Mouse (Mus musculus) right cerebral cortex, postnatal 14 days (tissue): Measurements from ENCODE around the gene Ankrd39.
"Not testable (repeated sequence)": the region's sequence is repeated elsewhere in the genome, so short reads cannot be mapped to it uniquely, and the experiment has no call there.

Experiments
- DNase-seq: peaks from one replicate; pipeline ENCODE4 v3.0.0; 2022

Ankrd39 gene

DNA sequence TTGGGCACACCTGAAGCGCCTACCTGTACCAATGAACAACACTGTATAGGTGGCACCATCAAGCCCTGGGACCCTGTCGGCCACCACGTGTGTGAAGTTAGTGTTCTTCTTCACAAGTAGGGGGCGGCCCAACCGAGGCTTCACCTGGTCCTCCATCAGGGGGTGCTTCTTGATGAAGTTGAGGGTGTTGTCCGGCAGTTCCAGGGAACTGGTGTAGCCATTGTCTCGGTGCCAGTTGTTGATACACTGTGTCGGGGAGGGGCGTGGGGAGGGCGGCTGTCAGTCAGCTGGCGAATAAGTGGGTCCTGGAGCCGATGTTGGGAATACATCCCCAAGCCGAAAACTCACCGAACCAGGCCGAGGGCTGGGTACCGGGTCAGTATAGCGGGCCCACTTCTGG lies 4.7 kb upstream of the Ankrd39 start:
- no peak for DNase-seq

DNA sequence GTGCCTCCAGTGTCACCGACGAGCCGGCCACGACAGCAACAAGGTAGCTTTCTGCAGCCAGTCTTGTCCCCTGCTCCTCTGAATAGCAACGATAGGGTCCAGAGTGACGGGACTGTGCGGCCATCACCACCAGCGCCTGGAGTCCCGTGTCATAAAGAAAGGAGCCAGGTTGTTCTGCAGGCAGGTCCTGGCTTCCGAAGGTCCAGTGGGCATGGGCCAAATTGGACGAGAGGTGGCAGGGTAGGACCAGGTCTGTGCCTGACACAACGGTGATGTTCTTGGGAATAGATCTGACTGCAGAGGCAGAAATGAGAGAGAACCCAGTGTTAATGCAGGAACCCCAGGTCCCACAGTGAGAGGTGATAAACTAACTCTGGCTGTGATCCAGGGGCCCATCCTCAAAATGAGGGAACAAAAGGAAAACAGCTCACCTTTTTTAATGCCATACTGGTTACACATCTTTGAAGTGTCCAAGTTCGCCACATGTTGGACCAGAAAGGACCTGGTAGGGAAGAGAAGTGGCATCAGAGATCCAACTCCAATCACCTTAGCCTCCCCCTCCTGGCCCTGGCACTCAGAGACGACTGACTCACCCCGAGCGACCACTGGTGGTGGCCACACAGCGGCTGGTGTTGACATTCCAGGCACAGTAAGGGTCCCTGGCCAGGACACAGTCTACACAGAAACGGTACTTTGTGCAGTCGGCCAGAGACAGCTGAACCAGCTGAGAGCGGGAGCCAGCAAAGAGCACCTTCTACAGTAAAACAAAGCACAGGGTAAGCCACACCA lies 3.0 kb upstream of the Ankrd39 start:
- DNase-seq: no peak

GRCm38 (mm10) chr1:36549491-36549890 lies 2.2 kb upstream of the Ankrd39 start:
- DNase-seq: no peak

DNA sequence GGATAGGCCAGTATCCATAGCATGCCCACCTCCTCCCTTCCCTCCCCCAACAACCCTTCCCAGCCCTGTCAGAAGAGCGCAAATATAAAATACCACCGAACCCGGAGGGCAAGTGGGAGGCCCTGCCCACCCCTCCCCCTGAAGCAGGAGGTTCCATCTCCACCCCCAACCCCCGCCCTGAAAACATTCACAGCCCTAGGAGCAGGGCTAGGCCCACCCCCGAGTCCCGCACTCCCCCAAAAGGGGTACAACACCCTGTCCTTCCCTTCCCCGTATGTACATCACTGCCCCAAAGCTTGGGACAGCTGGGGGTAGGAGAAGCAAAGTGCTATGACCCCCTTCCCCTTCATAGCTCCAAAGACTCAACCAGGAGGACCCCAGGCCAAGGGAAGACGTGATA lies 1.5 kb upstream of the Ankrd39 start:
- DNase-seq: no peak

DNA sequence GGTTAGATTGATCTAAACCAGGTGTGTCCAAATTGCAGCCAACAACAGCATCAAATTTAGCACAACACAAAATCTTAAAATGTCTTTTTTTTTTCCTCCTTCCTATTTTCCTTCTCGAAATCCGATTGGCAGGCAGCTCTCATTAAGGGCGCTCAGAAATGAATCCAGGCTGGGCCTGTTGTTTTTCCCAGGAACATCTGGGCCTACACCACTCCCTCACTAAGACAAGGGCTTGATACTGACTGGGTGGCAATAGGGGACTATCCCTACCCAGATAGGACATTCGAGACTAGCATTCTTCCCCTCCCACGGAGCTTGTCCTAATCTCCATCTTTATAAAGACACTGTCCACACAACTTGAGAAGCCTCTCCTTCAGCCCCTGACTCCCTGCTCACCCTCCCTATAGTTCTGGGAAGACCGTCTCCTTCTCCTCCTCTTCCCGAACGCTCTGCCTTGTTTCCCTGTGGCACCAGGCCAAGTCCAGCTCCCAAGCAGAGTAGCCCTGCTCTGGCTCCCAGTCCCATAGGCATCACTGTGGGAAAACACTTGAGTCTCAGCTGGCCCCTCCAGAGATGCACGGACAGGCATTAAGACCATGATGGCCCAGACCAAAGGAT lies 845 bp upstream of the Ankrd39 start:
- peak; percentile 56 for DNase-seq

DNA sequence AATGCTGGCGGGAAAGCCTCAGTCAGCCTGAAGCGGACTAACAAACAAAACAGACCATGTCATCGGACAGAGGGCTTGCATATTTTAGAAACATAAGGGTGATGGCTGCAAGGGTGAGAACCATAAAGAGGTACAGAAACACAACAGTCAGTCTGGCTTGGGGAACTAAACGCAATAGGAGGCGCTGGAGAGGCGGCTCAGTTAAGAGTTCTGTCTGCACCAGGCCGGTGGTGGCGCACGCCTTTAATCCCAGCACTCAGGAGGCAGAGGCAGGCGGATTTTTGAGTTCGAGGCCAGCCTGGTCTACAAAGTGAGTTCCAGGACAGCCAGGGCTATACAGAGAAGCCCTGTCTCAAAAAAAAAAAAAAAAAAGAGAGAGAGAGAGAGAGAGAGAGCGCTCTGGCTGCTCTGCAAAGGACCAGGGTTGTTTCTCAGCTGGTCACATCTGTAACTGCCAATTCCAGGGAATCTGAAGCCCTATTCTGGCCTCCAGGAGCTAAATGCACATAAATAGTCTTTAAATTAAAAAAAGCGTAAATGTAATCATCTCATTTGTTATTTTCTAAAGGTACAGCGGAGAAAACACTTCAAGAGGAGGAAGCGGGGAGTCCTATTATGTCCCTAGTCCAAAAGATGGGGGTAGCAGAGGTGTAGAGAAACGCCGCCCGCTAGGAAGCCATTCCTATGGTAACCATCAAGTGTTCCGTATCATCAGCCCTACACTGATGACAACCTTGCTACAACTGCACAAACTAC lies 1.2 kb downstream of the Ankrd39 start:
- DNase-seq: no peak

DNA sequence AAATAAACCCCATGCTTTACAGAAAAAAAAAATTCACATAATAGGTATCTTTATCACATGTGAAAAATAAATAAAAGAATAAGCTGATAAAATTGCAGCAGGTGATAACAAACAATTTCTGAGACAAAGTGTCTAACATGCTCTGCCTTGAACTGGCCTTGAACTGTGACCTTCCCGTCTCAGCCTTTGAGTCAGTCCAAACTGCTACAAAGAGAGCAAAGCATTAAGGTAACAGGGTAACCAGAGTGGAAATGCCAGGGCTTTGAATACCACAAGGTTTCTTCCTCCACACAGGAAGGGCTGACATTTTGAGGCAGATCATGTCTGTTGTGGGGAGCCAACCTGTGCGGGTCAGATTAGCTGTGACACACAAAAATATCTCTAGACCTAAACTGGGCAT lies 1.9 kb downstream of the Ankrd39 start:
- DNase-seq: no peak

- DNase-seq: no peak
These were observed 4.3 kb downstream of the Ankrd39 start for GRCm38 (mm10) chr1:36542925-36543324.

DNA sequence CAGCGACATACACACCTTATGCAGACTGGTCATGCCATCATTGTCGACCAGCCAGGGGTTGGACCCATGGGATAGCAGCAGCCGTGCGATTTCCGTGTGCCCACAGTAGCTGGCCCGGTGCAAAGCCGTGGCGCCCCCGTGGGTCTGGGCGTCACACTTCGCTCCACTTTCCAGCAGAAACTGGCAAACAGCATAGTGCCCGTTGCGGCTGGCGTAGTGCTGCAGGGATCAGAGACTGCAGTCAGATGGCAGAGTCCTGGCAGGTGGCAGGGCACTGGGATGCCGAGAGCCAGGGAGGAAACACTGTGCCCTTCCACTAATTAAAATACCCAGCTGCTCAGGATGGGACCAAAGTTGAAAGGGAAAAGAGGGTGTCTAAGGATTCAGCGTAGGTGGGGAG lies 5.4 kb downstream of the Ankrd39 start:
- no peak for DNase-seq

DNA sequence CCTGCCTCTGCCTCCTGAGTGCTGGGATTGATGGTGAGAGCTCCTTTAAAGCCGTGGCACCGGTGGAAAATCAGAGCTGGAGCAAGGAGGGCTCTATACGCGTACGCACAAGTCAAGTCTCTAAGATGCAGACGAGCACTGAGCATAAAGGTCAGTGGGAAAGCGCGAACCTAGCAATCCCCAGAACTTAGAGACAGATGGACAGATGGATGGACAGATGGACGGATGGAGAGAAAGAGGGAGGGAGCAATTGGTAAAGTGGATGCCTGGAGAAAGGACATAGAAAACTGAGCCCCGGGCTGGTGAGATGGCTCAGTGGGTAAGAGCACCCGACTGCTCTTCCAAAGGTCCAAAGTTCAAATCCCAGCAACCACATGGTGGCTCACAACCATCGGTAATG lies 6.4 kb downstream of the Ankrd39 start:
- DNase-seq: no peak

- no peak for DNase-seq
These were observed 7.1 kb downstream of the Ankrd39 start for GRCm38 (mm10) chr1:36540132-36540531.

DNA sequence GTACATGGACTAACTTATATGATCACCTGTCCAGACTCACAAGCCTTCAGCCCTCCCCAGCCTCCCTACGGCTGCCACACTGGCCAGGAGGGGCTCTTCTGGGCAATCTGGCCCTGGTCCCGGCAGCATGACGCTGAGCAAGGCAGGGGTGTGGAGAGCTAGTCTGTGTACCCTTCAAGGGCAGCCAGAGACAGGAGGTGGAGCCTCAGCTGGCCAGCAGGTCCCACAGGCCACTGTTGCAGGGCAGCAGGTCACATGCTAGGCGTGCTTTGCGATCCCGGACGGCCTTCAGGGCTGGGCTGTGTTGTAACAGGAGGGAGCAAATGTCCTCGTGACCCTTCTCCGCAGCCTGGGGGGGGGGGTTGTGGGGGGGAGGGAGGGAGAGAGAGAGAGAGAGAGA lies 8.1 kb downstream of the Ankrd39 start, which contains the start of gene Gm42417:
Gene Gm42417 (minus strand): TSS at position 244 of the 400 bp plus-strand sequence.
- DNase-seq: no peak

DNA sequence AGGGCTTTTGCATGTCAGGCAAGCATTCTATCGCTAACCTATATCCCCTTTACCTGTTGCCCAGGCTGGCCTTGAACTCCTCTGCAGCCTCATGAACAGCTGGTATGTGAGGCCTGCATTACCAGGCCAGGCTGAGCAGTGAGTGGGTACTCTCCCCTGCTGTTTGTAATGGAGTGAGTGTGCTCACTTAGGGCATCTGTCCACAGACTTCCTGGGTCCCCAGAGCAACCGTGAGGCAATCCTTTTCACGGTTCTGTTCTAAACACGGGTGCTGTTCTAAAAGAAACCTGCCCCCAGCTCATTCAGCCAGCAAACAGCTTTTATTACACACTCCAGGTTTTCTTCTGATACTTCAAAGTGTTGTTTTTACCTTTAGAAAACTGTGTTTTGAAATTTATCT lies 8.5 kb downstream of the Ankrd39 start:
- DNase-seq: no peak

GRCm38 (mm10) chr1:36536783-36537182 lies 10.5 kb downstream of the Ankrd39 start, which contains the start of gene Ankrd23:
TSS of gene Ankrd23 (minus strand) at chr1:36536883.
- not testable (repeated sequence) for DNase-seq

DNA sequence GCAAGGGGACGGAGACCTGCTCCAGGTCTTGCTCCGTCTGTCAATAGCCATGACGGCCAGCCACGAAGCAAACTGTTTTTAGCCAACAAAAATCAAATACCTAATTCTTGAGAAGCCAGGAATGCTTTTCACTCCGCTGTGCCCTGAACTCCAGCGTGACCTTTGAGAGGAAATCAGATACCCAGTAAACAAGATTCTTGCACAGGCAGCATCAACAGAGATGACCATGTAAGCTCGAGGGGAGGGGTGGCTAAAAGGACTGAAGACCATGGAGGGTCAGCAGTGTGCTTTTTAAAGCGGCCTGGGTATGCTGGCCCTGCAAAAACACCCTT lies 10.9 kb downstream of the Ankrd39 start:
- no peak for DNase-seq

- DNase-seq: no peak
These were observed 11.5 kb downstream of the Ankrd39 start for GRCm38 (mm10) chr1:36535477-36536396.

- DNase-seq: no peak
These were observed 12.6 kb downstream of the Ankrd39 start for GRCm38 (mm10) chr1:36534595-36535058.

GRCm38 (mm10) chr1:36533546-36533945 lies 13.7 kb downstream of the Ankrd39 start:
- no peak for DNase-seq

DNA sequence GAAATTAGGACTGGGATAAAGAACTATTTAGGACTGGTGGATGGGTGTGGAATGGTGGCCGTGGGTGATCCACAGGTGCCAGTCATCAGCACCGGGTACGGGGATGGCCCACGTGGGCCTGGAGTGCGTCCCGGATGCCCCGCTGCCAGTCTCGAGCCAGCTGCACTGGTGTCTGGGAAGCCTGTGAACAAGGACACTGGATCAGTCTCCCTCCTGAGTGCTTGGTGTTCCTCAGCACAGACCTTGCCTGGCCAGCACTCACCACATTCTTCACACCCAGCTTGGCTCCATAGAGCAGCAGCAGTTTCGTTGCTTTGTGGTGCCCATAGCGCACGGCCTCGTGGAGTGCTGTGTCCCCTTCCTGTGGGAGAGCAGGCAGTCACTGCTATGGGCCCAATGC lies 15.8 kb downstream of the Ankrd39 start:
- no peak for DNase-seq

- no peak for DNase-seq
These were observed 16.3 kb downstream of the Ankrd39 start for GRCm38 (mm10) chr1:36530962-36531361.

DNA sequence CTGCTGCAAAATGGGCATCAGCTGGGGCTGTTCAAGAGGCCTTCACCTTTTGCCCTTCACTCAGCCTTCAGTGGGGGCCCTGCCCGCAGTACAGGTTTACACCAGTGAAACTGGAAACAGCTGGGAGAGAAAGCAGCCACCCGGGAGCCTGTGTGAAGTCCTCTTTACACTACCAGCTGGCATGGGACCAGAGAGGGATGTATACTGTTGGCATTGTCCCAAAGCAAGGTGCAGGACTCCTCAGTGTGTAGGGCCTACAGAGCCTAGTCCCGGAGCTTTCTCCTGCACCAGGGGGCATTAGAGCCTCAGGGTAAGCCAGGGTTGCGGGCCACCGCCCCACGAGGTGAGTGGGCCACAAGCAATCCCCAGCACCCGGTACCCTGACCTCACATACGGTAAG lies 16.8 kb downstream of the Ankrd39 start:
- DNase-seq: no peak

- no peak for DNase-seq
These were observed 17.4 kb downstream of the Ankrd39 start for GRCm38 (mm10) chr1:36529875-36530274.

GRCm38 (mm10) chr1:36529274-36529673 lies 18.0 kb downstream of the Ankrd39 start:
- DNase-seq: no peak
